Mouse (Mus musculus) adrenal gland, postnatal 14 days (tissue): ENCODE measurements around the gene Letmd1. TPM values are rescaled to one million over a fixed set of nuclear protein-coding genes. Genes with fewer than 3 reads are reported as not detected.
"Not testable (repeated sequence)": the region's sequence is repeated elsewhere in the genome, so short reads cannot be mapped to it uniquely, and the experiment has no call there.

Experiments used
- DNase-seq: peaks from one replicate; pipeline ENCODE4 v3.0.0; 2021; ENCODE audit warnings: mixed read lengths
- total RNA-seq: library from RNA; stranded (reverse); gene quantifications from 2 replicates; pipeline ENCODE4 v1.2.3, GENCODE M21; 2021

The Letmd1 gene
- total RNA-seq, 1 experiment from 2014 or later = 307 TPM

DNA sequence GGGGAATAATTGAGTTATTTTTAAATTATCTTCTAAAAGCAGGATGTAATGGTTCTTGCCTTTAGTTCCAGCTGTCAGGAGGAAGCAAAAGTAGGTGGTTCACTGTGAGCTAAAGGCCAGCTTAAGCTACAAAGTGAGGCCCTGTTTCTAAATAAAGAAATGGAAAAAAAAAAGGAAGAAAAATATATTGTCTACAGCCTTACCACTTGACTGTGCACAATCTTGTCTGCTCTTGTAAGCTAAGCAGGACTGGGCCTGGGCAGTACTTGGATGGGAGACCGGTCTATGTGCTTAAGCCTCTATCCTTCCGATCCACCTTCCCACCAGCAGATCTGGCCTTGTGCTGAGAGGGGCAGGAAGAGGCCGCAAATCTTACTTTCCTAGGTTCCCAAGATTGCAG lies 19.3 kb upstream of the Letmd1 start:
- DNase-seq = no peak

DNA sequence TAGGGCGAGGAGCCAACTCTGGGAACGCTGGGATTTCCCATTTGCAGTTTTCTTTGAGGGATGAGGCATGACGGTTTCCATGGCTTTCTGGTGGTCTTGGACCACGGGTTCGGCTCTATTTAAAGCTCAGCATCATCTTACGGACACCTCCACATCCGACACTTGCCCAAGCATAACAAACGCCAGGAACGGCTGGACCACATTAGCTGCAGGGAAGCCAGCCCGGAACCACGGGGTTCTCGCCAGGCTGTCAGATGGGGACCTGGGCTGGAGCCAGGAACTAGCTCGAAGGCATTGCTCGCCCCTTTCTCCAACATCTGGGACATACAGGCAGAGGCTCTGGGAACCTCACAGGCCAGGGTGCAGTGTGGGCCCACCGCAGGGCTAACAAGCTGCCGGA lies 17.6 kb upstream of the Letmd1 start:
- no peak for DNase-seq

DNA sequence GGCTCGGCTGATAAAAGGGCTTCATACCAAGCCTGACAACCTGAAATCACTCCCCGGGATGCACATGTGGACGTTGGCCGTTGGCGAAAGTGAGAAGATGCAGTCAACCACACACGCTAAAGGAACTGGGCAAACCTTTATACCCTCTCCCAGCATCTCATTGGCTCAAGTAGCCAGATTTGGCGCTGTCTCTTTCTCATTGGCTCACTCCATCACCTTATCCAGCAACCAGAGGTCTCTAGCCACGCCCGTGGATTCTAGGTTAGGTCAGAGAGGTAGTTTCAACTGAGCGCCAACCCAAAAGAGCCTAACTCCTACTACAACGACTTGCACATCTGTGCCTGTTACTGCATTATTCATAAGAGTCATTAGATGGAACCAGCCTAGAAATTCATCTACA lies 16.3 kb upstream of the Letmd1 start:
- DNase-seq = no peak

GRCm38 (mm10) chr15:100456356-100456991 lies 12.3 kb upstream of the Letmd1 start:
- no peak for DNase-seq

DNA sequence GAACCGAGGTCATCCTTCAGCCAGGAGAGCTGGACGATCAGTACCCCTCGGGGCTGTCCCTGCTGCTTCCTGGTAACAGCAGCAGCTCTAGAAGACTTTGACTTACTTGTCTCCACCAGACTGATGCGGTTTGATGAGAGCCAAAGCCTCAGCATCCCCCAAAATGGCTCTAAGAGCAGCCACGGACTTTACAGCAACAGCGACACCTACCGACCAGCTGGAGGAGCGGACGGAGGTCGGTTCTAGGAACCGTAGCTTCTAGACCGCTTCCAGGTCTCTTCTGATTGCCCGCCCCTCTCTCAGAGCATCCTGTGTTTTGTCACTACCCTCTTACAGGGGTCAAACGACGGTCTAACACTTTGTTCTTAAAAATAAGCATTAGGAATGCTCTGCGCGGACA lies 11.5 kb upstream of the Letmd1 start:
- DNase-seq = peak; percentile 86

DNA sequence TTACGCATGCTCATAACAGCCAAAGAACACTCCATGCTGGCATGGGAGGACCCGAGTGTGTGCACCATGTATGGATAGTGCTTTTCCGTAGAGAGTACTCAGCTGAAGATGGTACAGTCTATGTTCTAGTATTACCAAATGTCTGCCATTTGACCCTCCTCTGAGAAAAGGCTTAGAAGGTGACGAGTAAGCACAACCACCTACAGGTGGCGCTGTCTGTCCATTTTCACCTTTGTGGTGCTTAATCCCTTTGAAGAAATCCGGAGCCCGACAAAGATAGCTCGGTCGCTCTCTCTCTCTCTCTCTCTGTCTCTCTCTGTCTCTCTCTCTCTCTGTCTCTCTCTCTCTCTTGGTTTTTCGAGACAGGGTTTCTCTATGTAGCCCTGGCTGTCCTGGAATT lies 10.8 kb upstream of the Letmd1 start:
- DNase-seq = peak; percentile 83

DNA sequence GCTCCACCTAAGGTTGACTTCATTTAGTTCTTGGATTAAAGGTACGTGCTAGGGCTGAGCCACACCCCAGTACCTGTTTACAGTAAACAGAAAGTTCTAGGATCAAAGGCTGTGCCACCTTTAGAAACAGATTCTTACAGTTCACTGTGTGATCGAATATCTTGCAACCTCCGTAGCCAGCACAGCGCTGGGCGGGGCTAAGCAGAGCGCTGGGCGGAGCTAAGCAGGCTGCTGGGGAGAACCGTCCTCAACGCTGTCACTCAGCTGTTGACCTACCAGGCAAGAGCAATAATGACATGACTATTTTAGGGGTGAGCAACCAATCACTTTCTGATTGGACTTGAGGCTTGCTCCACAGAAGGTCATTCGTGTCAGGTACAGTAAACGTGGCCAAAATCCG lies 7.9 kb upstream of the Letmd1 start:
- peak; percentile 60 for DNase-seq

DNA sequence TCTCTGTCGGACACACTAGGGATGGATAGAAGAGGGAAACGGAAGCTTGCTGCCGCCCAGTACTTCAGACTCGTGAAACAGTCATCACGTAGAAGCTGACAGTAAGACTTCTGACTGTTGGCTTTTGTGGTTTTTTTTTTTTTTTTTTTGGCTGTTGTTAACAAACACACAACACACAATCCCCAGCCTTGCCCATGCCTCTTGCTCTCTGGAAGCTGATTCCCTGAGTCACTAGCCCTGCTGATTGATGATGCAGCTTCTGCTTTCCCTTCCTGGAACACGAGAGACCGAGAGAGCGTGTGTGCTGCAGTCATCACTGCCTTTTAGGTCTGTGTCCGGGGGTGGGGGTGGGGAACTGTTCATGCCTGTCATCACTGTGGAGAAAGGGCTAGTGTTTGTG lies 7.2 kb upstream of the Letmd1 start:
- DNase-seq = no peak

DNA sequence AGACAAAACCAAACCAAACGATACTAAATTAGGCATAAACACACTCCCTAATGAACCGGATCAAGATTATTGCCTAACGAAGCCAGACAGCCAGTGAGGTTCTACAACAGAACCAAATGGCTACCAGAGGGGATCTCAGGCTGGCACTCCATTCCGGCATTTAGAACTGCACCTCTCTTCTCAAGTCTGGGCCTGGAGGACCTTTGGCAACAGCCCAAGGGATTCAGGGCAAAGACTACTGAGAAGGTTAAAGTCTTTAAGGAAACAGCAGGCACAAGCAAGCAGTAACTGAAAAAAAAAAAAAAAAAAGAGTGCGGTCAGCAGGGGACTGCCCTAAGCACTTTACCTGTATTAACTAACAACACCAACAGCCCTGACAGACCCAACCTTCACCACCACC lies 6.7 kb upstream of the Letmd1 start:
- DNase-seq = no peak

DNA sequence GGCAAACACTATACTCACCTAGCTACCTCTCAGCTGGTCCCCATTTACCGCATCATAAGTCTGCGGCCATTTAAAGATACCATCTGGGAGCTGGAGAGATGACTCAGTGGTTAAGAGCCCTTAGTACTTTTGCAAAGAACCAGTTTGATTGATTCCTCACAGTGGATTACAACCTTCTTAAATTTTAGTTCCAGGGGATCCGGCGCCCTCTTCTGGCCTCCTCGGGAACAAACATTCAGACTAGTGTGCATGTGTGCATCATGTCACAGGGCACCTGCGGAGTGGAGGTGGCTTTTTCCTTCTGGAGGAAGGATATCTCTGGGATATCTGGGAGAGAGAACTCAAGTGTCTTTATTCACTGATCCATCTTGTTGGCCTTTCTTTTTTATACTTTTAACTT lies 5.1 kb upstream of the Letmd1 start:
- DNase-seq = peak; percentile 85

DNA sequence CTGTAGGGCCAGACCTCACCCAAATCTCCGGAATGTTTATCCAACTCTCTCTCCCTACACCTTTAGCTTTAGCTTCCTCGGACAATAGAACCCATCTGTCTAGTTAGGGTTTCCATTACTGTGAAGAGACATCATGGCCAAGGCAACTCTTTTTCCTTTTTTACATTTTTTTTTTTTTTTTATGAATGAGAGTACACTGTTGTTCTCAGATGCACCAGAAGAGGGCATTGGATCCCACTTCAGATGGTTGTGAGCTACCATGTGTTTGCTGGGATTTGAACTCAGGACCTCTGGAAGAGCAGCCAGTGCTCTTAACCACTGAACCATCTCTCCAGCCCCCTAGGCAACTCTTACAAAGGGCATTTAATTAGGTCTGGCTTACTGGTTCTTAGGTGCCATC lies 3.4 kb upstream of the Letmd1 start:
- DNase-seq = no peak

DNA sequence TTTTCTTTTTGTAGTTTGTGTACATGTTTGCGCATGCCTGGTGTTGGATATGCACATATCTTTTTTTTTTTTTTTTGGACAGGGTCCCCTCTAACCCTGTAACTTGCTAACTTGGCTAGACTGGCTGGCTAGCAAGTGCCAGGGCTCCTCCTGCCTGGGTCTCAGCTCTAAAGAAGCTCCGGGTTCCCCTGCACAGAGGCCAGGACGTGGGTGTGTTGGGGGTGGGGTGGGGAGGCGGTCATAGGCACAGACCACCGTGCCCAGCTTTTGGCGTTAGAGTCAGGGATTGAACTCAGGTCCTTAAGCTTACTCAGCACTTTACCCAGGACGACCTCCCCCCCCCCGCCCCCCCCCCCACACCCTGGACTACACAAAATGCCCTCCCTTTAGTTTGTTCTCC lies 1.1 kb upstream of the Letmd1 start:
- no peak for DNase-seq

- no peak for DNase-seq
These were observed 344 bp downstream of the Letmd1 start for GRCm38 (mm10) chr15:100469189-100469545.

DNA sequence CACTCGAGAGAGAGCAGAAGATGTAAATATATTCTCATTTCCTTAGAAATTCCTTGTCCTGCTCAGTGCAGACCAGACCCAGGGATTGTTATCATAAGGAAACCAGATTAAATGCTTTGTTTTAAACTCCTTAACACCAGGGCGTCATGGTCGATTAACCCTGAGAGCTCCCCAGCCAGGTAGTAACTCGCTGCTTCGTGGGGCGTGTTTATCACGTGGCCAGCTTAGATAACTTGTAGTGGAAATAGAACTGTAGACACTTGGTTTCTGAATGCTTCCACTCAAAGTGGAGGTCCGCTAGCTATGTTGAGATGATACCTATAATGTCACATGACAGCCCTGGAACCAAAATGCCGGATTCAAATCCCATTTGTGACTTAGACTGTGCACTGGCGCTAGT lies 1.2 kb downstream of the Letmd1 start:
- no peak for DNase-seq

- DNase-seq = no peak
These were observed 5.2 kb downstream of the Letmd1 start for GRCm38 (mm10) chr15:100473926-100474503.

DNA sequence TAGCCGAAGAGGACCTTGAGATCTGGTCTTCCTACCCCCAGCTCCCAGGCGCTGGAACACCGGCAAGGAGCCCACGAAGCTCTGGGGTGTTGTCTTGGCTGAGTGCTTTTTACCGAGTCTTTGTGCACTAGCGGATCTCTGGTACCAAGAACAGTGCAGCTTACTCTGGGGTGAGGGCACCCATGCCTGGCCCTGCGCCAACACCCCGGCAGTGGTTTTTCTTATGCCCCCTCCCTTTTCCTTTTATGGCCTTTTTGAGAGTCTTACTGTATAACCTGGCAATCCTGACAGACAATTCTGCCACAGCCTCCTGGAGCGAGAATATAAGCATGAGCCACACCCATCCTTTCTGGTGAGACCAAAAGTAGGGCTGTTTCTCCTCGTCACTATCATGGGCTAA lies 9.5 kb downstream of the Letmd1 start:
- DNase-seq = no peak

- no peak for DNase-seq
These were observed 10.1 kb downstream of the Letmd1 start for GRCm38 (mm10) chr15:100478925-100479324.

DNA sequence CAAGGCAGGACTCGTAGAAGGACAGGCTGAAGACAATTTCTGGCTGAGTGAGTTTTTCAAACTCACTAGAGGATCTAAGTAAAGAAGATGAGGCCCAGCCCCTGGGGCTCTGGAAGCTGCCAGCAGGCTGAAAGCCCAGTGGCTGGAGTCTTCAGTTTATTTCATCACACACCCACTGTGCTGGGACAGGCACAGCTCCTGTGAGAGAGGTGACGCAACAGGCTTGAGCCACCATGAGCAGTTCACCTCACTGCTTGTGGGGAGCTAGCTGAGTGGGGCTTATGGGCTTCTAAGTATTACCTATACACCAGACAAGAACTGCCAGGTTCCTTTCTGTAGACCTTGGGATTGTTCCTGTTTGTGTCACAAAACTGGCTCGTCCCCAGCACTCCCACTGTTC lies 16.8 kb downstream of the Letmd1 start:
- peak; percentile 73 for DNase-seq

GRCm38 (mm10) chr15:100486450-100486849 lies 17.6 kb downstream of the Letmd1 start:
- DNase-seq = no peak

DNA sequence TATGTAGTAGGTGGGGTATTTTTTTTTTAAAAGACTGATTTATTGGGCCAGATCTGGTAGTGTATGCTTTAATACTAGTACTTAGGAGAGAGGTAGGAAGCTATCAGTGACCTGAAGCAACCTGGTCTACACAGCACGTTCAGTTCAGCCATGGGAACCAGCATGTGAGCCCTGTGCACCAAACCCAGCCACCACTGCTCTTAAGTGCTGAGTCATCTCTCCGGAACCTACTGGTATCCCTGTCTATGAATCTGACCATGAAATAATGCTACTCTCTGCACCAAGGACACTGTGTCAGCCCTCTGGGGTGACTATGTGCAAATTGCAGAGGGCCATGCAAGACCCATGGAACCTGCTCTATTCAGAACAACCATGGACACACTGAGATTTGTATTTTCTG lies 18.2 kb downstream of the Letmd1 start:
- no peak for DNase-seq

- DNase-seq = not testable (repeated sequence)
These were observed 19.5 kb downstream of the Letmd1 start for GRCm38 (mm10) chr15:100488297-100488696.

DNA sequence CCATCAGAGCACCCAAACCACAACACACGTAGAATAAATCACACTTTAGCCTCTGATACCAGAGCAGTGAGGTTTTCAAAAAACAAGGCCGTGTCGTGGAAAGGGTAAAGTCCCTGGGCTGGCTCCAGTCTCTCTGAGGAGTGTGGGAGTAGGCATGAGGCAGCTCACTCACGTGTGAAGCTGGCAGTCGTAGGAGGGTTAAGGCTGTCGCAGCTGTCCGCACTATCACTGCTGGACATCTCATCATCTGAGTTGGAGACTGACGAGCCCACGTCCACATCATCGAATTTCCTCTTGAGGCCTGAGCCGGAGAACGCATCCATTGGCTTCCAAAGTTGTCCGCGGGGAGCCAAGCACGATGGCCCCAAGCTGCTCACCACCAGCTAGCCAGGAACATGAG lies 20.4 kb downstream of the Letmd1 start:
- DNase-seq = peak; percentile 35

DNA sequence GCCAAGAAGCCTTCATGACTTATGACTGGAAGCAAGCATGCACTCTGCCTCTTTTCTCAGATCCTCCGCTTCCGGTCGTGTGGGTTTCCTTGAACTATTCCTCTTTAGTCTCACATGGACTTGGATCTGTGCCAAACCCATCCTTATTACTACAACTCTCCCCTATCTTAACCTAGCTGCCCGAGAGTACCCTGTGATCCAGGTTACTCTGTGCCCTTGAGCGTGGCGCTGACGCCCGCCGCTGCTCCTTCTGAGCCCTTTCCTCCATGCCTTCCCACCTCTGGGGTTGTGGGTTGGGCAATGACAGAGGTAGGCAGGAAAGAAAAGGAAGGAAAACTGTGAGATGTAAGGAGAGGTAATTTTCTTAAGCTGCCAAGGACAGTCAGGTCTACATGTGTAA lies 23.1 kb downstream of the Letmd1 start:
- DNase-seq = peak; percentile 38

GRCm38 (mm10) chr15:100494647-100495046 lies 25.8 kb downstream of the Letmd1 start:
- peak; percentile 69 for DNase-seq

DNA sequence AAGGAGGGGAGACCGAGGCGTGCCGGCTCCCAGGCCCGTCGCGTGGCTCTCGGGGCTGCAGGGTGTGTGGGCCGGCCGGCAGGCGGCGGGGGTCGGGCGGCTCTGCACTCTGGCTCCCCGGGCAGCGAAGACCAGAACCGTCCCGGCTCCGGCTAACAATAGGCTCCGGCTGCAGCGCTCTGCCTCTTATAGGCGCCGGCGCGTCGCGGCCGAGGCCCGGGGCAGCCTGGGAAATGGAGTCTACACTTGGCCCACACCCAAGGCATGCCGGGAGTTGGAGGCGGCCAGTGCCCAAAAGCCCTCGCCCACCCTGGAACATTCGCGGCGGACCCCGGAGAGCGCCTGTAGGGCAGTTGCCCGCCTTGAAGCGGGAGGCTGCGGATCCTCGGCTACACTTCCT lies 26.3 kb downstream of the Letmd1 start, which contains the start of gene Csrnp2:
Csrnp2 (minus strand) TSS at position 387 of the 400 bp plus-strand sequence.
- peak; percentile 95 for DNase-seq
